Mouse (Mus musculus) gastrocnemius, adult 18-20 months (tissue): ENCODE data around the gene Srl. TPM values are rescaled to one million over a fixed set of nuclear protein-coding genes. Genes with fewer than 3 reads are reported as not detected.
"Not testable (repeated sequence)": the region's sequence is repeated elsewhere in the genome, so short reads cannot be mapped to it uniquely, and the experiment has no call there.

Source experiments
- DNase-seq: peaks from one replicate; pipeline ENCODE4 v3.0.0; 2021; ENCODE audit warnings: low spot score
- total RNA-seq, 2 experiments: library from RNA; stranded (reverse); gene quantifications; 2 replicates each; pipeline ENCODE4 v1.2.3; 2021

Gene Srl
- total RNA-seq, 2 experiments from 2014 or later: 1,111 to 1,154 TPM

- no peak for DNase-seq
Measured at GRCm38 (mm10) chr16:4555555-4555954, 13.9 kb upstream of the Srl start.

DNA sequence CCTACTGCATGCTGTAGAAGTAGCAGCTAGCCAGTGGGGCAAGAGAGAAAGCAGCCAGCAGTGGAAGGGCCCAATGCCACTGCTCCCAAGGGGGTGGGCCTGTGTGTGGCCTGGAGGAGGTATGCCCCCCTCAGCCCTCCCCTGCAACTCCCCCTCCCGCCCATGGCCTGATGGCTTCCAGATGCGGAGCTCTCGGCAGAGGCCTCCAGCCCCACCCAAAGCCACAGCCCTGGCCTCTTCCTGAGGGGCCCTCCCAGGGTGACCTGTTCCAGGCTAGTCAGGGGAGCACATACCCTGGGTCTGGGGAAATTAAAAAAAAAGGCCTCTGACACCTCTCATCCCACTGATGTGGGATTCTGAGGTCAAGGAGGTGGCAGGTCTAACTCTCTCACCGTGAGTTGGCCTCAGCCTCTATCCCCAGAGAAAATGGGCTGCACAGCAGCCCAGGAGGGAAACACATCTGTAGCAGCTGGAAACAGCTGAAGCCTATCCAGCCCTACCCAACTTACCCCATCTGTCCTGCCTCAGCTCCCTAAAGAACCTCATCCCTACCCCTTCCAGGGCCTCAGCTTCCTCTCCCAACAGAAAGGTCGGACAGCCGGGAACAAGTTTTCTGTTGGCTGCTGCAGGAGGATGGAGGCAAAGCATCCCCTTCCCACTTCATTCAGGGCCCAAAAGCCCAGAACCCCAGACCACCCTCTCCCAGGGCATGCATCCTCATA, 11.4 kb upstream of the Srl start:
- peak; percentile 56 for DNase-seq

DNA sequence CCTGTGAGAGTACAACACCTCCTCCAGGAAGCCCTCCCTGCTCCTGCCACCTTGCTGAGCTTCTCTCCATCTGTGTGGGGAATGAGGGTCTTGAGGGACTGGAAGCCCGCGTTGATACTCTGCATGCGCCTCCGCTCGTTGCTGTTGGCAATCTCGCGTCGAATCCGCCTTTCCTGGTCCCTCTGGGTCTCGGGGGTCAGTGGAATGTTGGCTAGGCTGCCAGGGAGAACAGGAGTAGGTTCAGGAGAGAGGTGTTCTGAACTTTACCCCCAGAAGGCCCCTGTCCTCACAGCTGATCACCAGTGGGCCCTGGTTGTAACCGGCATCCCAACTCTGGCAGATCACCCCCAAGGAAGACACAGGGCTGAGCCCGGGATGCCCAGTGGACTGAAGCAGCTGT, 10.3 kb upstream of the Srl start:
- no peak for DNase-seq

DNA sequence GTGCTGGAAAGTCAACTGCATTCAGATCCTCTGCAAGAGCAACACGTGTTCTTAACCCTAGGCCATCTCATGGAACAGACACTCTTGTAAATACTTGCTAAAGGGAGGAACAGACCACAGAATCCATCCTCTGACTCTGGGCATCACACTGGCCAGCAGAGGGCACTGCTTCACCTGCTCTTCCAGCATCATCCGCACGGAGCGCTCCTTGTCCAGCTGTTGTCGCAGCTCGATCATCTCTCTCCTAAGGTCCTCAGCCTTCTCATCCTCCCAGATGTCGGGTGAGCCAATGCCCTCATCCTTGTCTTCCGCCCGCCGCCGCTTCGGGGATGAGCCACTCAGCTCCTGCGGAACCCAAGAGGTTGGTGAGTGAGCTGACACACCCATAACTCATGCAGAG, 9.4 kb upstream of the Srl start:
- peak; percentile 71 for DNase-seq

DNA sequence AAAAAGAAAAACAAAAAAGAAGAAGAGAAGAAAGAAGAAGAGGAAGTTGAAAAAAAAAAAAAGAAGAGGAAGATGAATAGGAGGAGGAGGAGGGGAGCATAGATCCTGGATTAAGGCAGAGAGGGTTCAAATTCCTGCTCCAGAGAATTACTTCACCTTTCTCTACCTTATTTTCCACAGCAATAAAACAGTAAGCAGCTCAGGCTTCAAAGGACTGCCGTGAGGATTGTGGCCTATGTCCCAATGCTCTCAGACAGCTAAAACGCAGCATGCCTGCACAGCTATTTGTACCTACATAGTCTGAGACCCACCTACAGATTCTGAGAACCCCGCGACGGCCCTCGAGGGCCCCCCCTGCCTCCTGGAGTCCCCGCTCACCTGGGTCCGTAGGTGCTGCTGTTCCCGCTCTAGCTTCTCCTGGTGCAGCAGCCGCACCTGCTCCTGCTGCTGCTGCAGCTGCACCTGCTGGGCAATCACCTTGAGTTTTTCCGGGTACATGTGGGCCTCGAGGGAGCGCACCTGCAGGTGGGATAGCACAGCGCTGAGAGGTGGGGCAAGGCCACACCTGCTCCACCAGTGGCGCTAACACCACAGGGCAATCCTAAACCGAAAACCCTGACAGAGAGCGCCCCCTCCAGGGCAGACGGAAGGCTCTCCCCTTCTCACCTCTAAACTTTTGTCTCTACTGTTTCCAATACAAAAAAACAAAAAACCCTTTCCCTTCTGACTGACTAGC, 7.5 kb upstream of the Srl start:
- no peak for DNase-seq

GRCm38 (mm10) chr16:4547611-4548010, 6.0 kb upstream of the Srl start:
- no peak for DNase-seq

GRCm38 (mm10) chr16:4546838-4547237, 5.2 kb upstream of the Srl start:
- no peak for DNase-seq

DNA sequence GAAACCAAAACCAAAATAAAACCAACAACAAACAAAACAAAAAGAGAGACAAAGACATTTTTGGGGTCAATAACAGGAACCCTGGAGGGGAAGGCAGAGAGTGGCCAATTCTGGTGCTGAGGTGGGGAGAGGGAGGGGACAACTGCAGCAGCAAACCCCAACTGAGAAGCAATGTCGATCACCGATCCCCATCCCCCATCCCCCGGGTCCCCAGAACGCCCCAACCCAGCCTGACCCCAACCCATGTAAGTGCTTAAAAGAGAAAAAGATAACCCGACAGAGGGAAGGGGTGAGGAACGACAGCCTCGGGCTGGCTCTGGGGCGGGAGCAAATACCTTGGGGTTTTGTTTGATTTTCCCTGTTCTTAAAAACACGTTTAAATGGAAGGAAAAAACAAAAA, 3.2 kb upstream of the Srl start:
- DNase-seq: no peak

DNA sequence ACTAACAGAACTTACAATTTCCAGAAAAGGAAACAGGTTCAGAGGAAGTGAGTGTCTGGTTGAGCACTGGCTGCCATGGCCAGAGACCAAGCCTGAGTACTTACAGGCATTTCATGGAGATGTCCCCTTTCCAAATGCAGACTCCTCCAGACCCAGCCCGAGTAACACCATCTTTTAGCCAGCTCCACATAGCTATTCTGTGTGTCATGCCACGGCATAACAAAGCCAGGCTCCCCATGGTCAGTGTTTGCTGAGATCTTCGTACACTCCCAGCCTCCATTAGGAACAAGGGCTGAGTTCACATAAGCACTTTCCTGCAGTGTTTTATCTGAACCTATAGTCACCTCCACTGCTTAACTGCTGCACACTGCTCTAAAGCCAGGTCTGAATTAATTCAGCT, 1.6 kb upstream of the Srl start:
- DNase-seq: no peak

GRCm38 (mm10) chr16:4542236-4542774, 689 bp upstream of the Srl start:
- DNase-seq: no peak

GRCm38 (mm10) chr16:4541033-4541432, 583 bp downstream of the Srl start:
- DNase-seq: no peak

- no peak for DNase-seq
Measured at GRCm38 (mm10) chr16:4540064-4540775, 1.4 kb downstream of the Srl start.

- no peak for DNase-seq
Measured at GRCm38 (mm10) chr16:4539521-4539920, 2.1 kb downstream of the Srl start.

DNA sequence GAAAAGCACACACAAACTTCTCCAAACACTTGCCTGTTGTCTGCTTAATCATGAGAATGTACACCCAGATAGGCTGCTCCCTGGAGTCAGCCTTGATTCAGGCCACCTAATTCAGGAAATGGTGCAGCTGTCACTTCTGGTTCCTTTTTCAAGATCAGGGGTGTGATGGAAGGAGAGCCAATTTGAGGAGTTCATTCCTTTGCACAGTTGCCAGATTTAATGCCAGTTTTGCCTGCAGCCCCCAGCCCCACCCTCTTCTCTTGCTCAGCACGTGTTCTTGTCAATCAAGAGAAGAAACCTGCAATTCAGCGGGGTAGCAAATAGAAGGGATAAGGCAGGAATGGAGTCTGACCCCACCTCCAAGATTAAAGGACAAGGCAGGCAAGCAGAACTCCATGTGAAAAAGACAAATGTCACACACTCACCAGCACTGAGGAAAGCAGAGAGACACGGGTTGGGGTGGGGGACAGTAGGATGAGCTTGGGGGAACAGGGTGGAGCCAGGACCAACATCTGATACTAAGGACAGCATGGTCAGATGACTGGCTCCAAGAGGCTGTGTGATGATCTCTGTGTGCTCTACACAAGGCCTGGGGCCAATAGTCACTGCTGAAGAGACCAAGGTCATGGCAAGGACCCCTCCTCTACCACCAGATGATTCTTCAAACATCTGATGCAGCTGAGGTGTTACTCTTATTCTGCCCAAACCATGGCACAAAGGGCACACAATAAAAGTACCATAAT, 3.8 kb downstream of the Srl start:
- DNase-seq: peak; percentile 55

- not testable (repeated sequence) for DNase-seq
Measured at GRCm38 (mm10) chr16:4527373-4527772, 14.2 kb downstream of the Srl start.

- peak; percentile 47 for DNase-seq
Measured at GRCm38 (mm10) chr16:4523313-4524004, 18.2 kb downstream of the Srl start.

- peak; percentile 75 for DNase-seq
Measured at GRCm38 (mm10) chr16:4522879-4523278, 18.7 kb downstream of the Srl start.

DNA sequence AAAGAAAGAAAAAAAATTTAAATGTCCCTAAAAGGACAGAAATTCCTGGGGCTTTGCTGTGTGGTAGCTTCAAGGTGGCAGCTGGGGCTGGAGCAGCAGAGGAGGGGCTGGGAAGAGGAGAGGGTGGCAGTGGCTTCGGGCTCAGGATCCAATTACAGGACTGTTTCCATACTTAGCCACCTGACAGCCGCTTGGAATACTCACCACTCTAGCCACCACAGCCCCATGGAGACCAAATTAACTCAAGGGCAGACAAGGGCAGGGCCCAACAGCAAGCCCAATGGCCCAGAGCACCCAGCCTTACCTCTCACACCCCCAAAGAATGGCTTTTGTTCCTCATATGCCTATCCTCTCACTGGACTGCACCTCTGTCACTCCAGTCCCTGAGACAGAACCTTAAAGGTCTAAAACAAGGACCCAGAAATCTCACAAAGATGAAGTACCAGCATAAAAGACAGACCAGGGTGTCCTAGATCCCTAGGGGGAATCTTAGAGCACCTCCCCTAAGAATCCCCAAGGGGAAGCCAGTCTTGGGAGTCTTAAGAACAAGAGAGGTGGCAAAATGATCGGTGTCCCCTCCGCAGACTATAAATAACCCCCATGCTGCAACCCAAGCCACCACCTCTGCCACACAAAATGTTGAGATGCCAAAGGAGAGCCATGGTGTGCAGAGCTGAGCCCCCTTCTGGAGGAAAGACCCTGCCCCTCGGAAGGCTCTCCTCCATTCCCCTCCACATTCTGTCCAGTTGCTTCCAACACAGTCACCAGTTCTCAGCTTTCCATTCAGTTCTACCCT, 19.7 kb downstream of the Srl start:
- peak; percentile 78 for DNase-seq

- DNase-seq: no peak
Measured at GRCm38 (mm10) chr16:4521074-4521667, 20.4 kb downstream of the Srl start.

DNA sequence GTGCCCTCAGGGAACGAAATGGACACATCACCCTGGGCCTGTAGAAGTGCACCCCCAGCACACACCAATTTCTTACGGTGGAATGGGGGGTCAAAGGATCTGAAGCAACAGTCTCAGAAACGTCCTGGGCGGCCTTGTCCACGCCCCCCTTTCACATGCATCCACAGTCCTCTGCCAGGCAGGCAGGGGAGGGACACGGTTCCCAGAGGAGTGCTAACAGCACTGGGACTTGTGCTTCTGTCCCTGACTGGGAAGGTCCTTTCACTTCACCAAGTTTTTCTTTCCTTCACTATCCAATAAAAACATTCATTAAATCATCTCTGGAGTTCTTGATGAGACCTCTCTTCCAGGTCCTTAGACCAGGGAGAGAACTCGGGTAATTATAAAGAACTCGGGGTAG, 20.9 kb downstream of the Srl start:
- no peak for DNase-seq
